In the genomic region with DNA sequence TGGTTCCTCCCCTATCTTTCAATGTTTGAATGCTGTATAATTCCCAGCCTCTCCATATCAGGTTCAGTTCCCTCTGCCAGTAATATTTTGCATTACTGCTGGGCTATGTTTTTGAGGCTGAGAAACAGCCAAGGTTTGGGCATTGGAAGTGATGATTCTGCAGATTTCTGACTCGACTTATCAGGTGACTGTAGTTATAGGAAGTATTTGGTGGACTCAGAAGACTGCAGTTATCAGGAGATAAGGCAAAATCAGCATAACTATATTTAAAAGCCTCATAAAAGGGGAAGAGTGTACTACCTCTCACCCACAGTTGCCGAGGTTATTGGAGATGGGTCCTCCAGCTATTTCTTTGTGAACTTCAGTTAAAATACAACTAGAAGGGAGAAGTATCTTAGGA, we compare ENCODE assay signal across 32 mouse cellular contexts. TPM values are rescaled to one million over a fixed set of nuclear protein-coding genes. Genes with fewer than 3 reads are reported as not detected.
"Had no signal": no experiment of that assay in that cellular context is flagged by ENCODE, and none has a peak within 500 bp of the region (broad histone marks: within the 10 kb centered on the region; RNA-seq: fewer than 3 reads in every experiment).

No protein-coding gene starts in this region.

- H3K9ac ChIP-seq: heart, embryonic 12.5 days; hindbrain, embryonic 13.5 days; hindbrain, embryonic 15.5 days; kidney, embryonic 15.5 days; limb, embryonic 13.5 days; limb, embryonic 15.5 days; liver, embryonic 12.5 days; liver, embryonic 14.5 days had no signal

- H3K9me3 ChIP-seq: heart, embryonic 10.5 days; heart, embryonic 12.5 days; hindbrain, embryonic 13.5 days; hindbrain, embryonic 15.5 days; kidney, embryonic 15.5 days; limb, embryonic 13.5 days; limb, embryonic 15.5 days; liver, embryonic 12.5 days had no signal

- H3K4me3 ChIP-seq: heart, embryonic 10.5 days; heart, embryonic 12.5 days; hindbrain, embryonic 13.5 days; hindbrain, embryonic 15.5 days; kidney, embryonic 15.5 days; layer of hippocampus, adult 2 months; left cerebral cortex, adult 2 months; limb, embryonic 13.5 days; limb, embryonic 15.5 days; liver, embryonic 12.5 days had no signal

- ATAC-seq: hindbrain, postnatal 0 days; intestine, embryonic 16.5 days; liver, embryonic 12.5 days had no signal

- H3K4me1 ChIP-seq: heart, embryonic 10.5 days; heart, embryonic 12.5 days; hindbrain, embryonic 13.5 days; hindbrain, embryonic 15.5 days; kidney, embryonic 15.5 days; limb, embryonic 13.5 days; limb, embryonic 15.5 days; liver, embryonic 12.5 days had no signal

- DNase-seq: gastrocnemius, postnatal 25 days; heart, adult 11 months; heart, postnatal 10 days; heart, postnatal 4 days; kidney, adult 11 months; kidney, adult 2 months; kidney, adult 9 months; kidney, postnatal 14 days; kidney, postnatal 36 days; left cerebral cortex, postnatal 4 days had no signal

- H3K27ac ChIP-seq: heart, embryonic 10.5 days; hindbrain, embryonic 13.5 days; hindbrain, embryonic 15.5 days; hindbrain, postnatal 0 days; kidney, embryonic 15.5 days; kidney, postnatal 0 days; layer of hippocampus, adult 2 months; left cerebral cortex, adult 2 months; limb, embryonic 13.5 days; limb, embryonic 15.5 days; liver, embryonic 12.5 days; liver, embryonic 14.5 days had no signal

- H3K36me3 ChIP-seq: heart, embryonic 10.5 days; heart, embryonic 12.5 days; kidney, embryonic 15.5 days; limb, embryonic 13.5 days; limb, embryonic 15.5 days; liver, embryonic 12.5 days had no signal

- H3K27me3 ChIP-seq: heart, embryonic 12.5 days; hindbrain, embryonic 13.5 days; hindbrain, embryonic 15.5 days; kidney, embryonic 15.5 days; limb, embryonic 13.5 days; limb, embryonic 15.5 days; liver, embryonic 12.5 days had no signal

RNA-seq across cellular contexts. Expression of gene Oaz3, which starts 12.7 kb away (rescaled TPM):
- total RNA-seq: gastrocnemius, adult 18-20 months; gastrocnemius, adult 8-10 months; gastrocnemius, postnatal 25 days; heart, postnatal 10 days; heart, postnatal 25 days; heart, postnatal 4 days; hindbrain, postnatal 0 days; layer of hippocampus, adult 2 months; layer of hippocampus, postnatal 10 days; layer of hippocampus, postnatal 25 days; left cerebral cortex, adult 2 months; left cerebral cortex, postnatal 14 days; left cerebral cortex, postnatal 4 days had no signal

RNA-seq across cellular contexts. Expression of gene Lingo4, which starts 32.7 kb away (rescaled TPM):
- polyA plus RNA-seq: heart, embryonic 10.5 days; heart, embryonic 12.5 days; limb, embryonic 11.5 days had no signal

RNA-seq across cellular contexts. Expression of gene Celf3, which starts 47.1 kb away (rescaled TPM):
- total RNA-seq: gastrocnemius, adult 18-20 months; gastrocnemius, adult 8-10 months; gastrocnemius, postnatal 25 days; heart, postnatal 10 days; heart, postnatal 25 days; liver, adult 2 months had no signal
- polyA plus RNA-seq: liver, adult 2 months had no signal
